Mouse (Mus musculus): ENCODE results near the gene Atp13a4. TPM values are rescaled to one million over a fixed set of nuclear protein-coding genes. Genes with fewer than 3 reads are reported as not detected.

The Atp13a4 gene
- polyA plus RNA-seq, 1 experiment from 2014 or later: not detected

- WGBS (ENCODE audit: insufficient replicate concordance): 66% methylated on average over 15 of the region's 15 CpGs
- Histone ChIP-seq H3K9me3 (replicated peaks) (no peaks in the 10 kb centered on the region), H3K4me1 (replicated peaks) (no peaks in the 10 kb centered on the region), H3K36me3 (no peaks in the 10 kb centered on the region), H3K27ac (no peak overlapping the region), H3K9ac (no peak overlapping the region), H3K27me3 (no peaks in the 10 kb centered on the region), H3K4me3 (replicated peaks) (no peak overlapping the region), H3K4me2 (no peak overlapping the region)
- ATAC-seq (ENCODE audit: low read depth): no peak
- DNase-seq: no peak
These were observed 8.1 kb downstream of the Atp13a4 start for GRCm38 (mm10) chr16:29536411-29537204.

- no peaks in the 10 kb centered on the region for H3K9me3 ChIP-seq (replicated peaks)
- H3K4me3 ChIP-seq (replicated peaks): no peak overlapping the region
- H3K36me3 ChIP-seq: no peaks in the 10 kb centered on the region
- no peak overlapping the region for H3K4me2 ChIP-seq
- 74% methylated on average over 4 of the region's 4 CpGs for WGBS (ENCODE audit: insufficient replicate concordance)
- no peaks in the 10 kb centered on the region for H3K4me1 ChIP-seq (replicated peaks)
- H3K27me3 ChIP-seq: no peaks in the 10 kb centered on the region
- ATAC-seq (ENCODE audit: low read depth) (no peak), DNase-seq (no peak)
- no peak overlapping the region for H3K9ac ChIP-seq
- H3K27ac ChIP-seq: no peak overlapping the region
These were observed 8.8 kb downstream of the Atp13a4 start for GRCm38 (mm10) chr16:29535866-29536265.

GRCm38 (mm10) chr16:29533641-29534040, 11.0 kb downstream of the Atp13a4 start:
- H3K36me3 ChIP-seq: no peaks in the 10 kb centered on the region
- H3K4me1 ChIP-seq (replicated peaks): no peaks in the 10 kb centered on the region
- H3K27me3 ChIP-seq: no peaks in the 10 kb centered on the region
- ATAC-seq (ENCODE audit: low read depth) (no peak), DNase-seq (no peak)
- H3K27ac ChIP-seq: no peak overlapping the region
- no peak overlapping the region for H3K9ac ChIP-seq
- H3K9me3 ChIP-seq (replicated peaks): no peaks in the 10 kb centered on the region
- H3K4me2 ChIP-seq: no peak overlapping the region
- H3K4me3 ChIP-seq (replicated peaks): no peak overlapping the region
- WGBS (ENCODE audit: insufficient replicate concordance): 58% methylated on average over 6 of the region's 6 CpGs

- H3K4me2 ChIP-seq: no peak overlapping the region
These were observed 17.6 kb downstream of the Atp13a4 start for GRCm38 (mm10) chr16:29527085-29527484.

GRCm38 (mm10) chr16:29526585-29526984, 18.1 kb downstream of the Atp13a4 start:
- Histone ChIP-seq H3K36me3 (no peaks in the 10 kb centered on the region), H3K27ac (no peak overlapping the region), H3K27me3 (no peaks in the 10 kb centered on the region), H3K9ac (no peak overlapping the region), H3K9me3 (replicated peaks) (no peaks in the 10 kb centered on the region), H3K4me3 (replicated peaks) (no peak overlapping the region), H3K4me2 (no peak overlapping the region), H3K4me1 (replicated peaks) (no peaks in the 10 kb centered on the region)
- ATAC-seq (ENCODE audit: low read depth): no peak
- 67% methylated on average over 8 of the region's 8 CpGs for WGBS (ENCODE audit: insufficient replicate concordance)
- DNase-seq: no peak

More at GRCm38 (mm10) chr16:29527085-29527484, 17.6 kb downstream of the Atp13a4 start:
- Histone ChIP-seq H3K36me3 (no peaks in the 10 kb centered on the region), H3K27me3 (no peaks in the 10 kb centered on the region), H3K9ac (no peak overlapping the region), H3K9me3 (replicated peaks) (no peaks in the 10 kb centered on the region), H3K27ac (no peak overlapping the region), H3K4me1 (replicated peaks) (no peaks in the 10 kb centered on the region), H3K4me3 (replicated peaks) (no peak overlapping the region)
- 67% methylated on average over 6 of the region's 6 CpGs for WGBS (ENCODE audit: insufficient replicate concordance)
- no peak for DNase-seq
- ATAC-seq (ENCODE audit: low read depth): no peak

GRCm38 (mm10) chr16:29512495-29512894, 32.2 kb downstream of the Atp13a4 start:
- Histone ChIP-seq H3K27ac (no peak overlapping the region), H3K4me2 (no peak overlapping the region), H3K4me3 (replicated peaks) (no peak overlapping the region), H3K36me3 (no peaks in the 10 kb centered on the region), H3K9ac (no peak overlapping the region), H3K27me3 (no peaks in the 10 kb centered on the region), H3K9me3 (replicated peaks) (no peaks in the 10 kb centered on the region), H3K4me1 (replicated peaks) (no peaks in the 10 kb centered on the region)
- 46% methylated on average over 3 of the region's 3 CpGs for WGBS (ENCODE audit: insufficient replicate concordance)
- DNase-seq: no peak
- no peak for ATAC-seq (ENCODE audit: low read depth)

GRCm38 (mm10) chr16:29510743-29511142, 33.9 kb downstream of the Atp13a4 start:
- H3K4me1 ChIP-seq (replicated peaks): no peaks in the 10 kb centered on the region
- no peaks in the 10 kb centered on the region for H3K36me3 ChIP-seq
- H3K9ac ChIP-seq: no peak overlapping the region
- no peak overlapping the region for H3K4me3 ChIP-seq (replicated peaks)
- WGBS (ENCODE audit: insufficient replicate concordance): 73% methylated on average over 7 of the region's 7 CpGs
- no peak overlapping the region for H3K27ac ChIP-seq
- no peak overlapping the region for H3K4me2 ChIP-seq
- DNase-seq (no peak), ATAC-seq (ENCODE audit: low read depth) (no peak)
- H3K27me3 ChIP-seq: no peaks in the 10 kb centered on the region
- no peaks in the 10 kb centered on the region for H3K9me3 ChIP-seq (replicated peaks)

GRCm38 (mm10) chr16:29509881-29510280, 34.8 kb downstream of the Atp13a4 start:
- Histone ChIP-seq H3K4me2 (no peak overlapping the region), H3K36me3 (no peaks in the 10 kb centered on the region), H3K4me1 (replicated peaks) (no peaks in the 10 kb centered on the region), H3K27ac (no peak overlapping the region), H3K4me3 (replicated peaks) (no peak overlapping the region), H3K9me3 (replicated peaks) (no peaks in the 10 kb centered on the region), H3K9ac (no peak overlapping the region), H3K27me3 (no peaks in the 10 kb centered on the region)
- no peak for DNase-seq
- ATAC-seq (ENCODE audit: low read depth): no peak
- 39% methylated on average over 3 of the region's 3 CpGs for WGBS (ENCODE audit: insufficient replicate concordance)

- DNase-seq (no peak), ATAC-seq (ENCODE audit: low read depth) (no peak)
- Histone ChIP-seq H3K9ac (no peak overlapping the region), H3K4me3 (replicated peaks) (no peak overlapping the region), H3K9me3 (replicated peaks) (no peaks in the 10 kb centered on the region), H3K4me1 (replicated peaks) (no peaks in the 10 kb centered on the region), H3K36me3 (no peaks in the 10 kb centered on the region), H3K27ac (no peak overlapping the region), H3K27me3 (no peaks in the 10 kb centered on the region), H3K4me2 (no peak overlapping the region)
- WGBS (ENCODE audit: insufficient replicate concordance): 54% methylated on average over 4 of the region's 4 CpGs
These were observed 40.0 kb downstream of the Atp13a4 start for GRCm38 (mm10) chr16:29504671-29505070.

GRCm38 (mm10) chr16:29504198-29504597, 40.5 kb downstream of the Atp13a4 start:
- Histone ChIP-seq H3K4me2 (no peak overlapping the region), H3K27me3 (no peaks in the 10 kb centered on the region), H3K27ac (no peak overlapping the region), H3K4me3 (replicated peaks) (no peak overlapping the region), H3K4me1 (replicated peaks) (no peaks in the 10 kb centered on the region), H3K36me3 (no peaks in the 10 kb centered on the region), H3K9ac (no peak overlapping the region), H3K9me3 (replicated peaks) (no peaks in the 10 kb centered on the region)
- no peak for DNase-seq
- 70% methylated on average over 9 of the region's 9 CpGs for WGBS (ENCODE audit: insufficient replicate concordance)
- no peak for ATAC-seq (ENCODE audit: low read depth)

GRCm38 (mm10) chr16:29491031-29491430, 53.6 kb downstream of the Atp13a4 start:
- no peak overlapping the region for H3K4me3 ChIP-seq (replicated peaks)

GRCm38 (mm10) chr16:29481439-29481838, 63.2 kb downstream of the Atp13a4 start:
- H3K27ac ChIP-seq: no peak overlapping the region
- H3K9me3 ChIP-seq (replicated peaks): no peaks in the 10 kb centered on the region
- no peak overlapping the region for H3K4me3 ChIP-seq (replicated peaks)
- no peaks in the 10 kb centered on the region for H3K27me3 ChIP-seq
- H3K9ac ChIP-seq: no peak overlapping the region
- H3K4me2 ChIP-seq: no peak overlapping the region
- no peaks in the 10 kb centered on the region for H3K36me3 ChIP-seq
- ATAC-seq (ENCODE audit: low read depth) (no peak), DNase-seq (no peak)
- H3K4me1 ChIP-seq (replicated peaks): no peaks in the 10 kb centered on the region

More at GRCm38 (mm10) chr16:29491031-29491430, 53.6 kb downstream of the Atp13a4 start:
- ATAC-seq (ENCODE audit: low read depth) (no peak), DNase-seq (no peak)
- WGBS (ENCODE audit: insufficient replicate concordance): 52% methylated on average over 3 of the region's 3 CpGs
- H3K27me3 ChIP-seq: no peaks in the 10 kb centered on the region
- no peak overlapping the region for H3K27ac ChIP-seq
- H3K4me2 ChIP-seq: no peak overlapping the region
- no peaks in the 10 kb centered on the region for H3K9me3 ChIP-seq (replicated peaks)
- H3K4me1 ChIP-seq (replicated peaks): no peaks in the 10 kb centered on the region
- H3K36me3 ChIP-seq: no peaks in the 10 kb centered on the region
- no peak overlapping the region for H3K9ac ChIP-seq
